Mouse (Mus musculus) forebrain, embryonic 10.5 days (tissue): ENCODE data around the gene Sez6l. TPM values are rescaled to one million over a fixed set of nuclear protein-coding genes. Genes with fewer than 3 reads are reported as not detected.
A peak's percentile ranks its signal among the peaks of the same experiment; 100 is the strongest.

Source experiments
- DNase-seq: peaks from one replicate; pipeline ENCODE4 v3.0.0-alpha.2; 2017; ENCODE audit warnings: low spot score; ENCODE audit errors: extremely low spot score
- H3K27ac ChIP-seq: fragments of 300-500 bp; sonication (generic); 2 replicates; pipeline ENCODE4 v1.5.1; 2016; ENCODE audit warnings: mild to moderate bottlenecking
- H3K27me3 ChIP-seq: fragments of 300-500 bp; sonication (generic); 2 replicates; pipeline ENCODE4 v1.6.1; 2016; ENCODE audit warnings: mild to moderate bottlenecking; ENCODE audit not compliant: poor library complexity, severe bottlenecking
- H3K36me3 ChIP-seq: fragments of 300-500 bp; sonication (generic); replicated peaks from 2 replicates; pipeline ENCODE4 v1.6.1; 2016; ENCODE audit warnings: mild to moderate bottlenecking, moderate library complexity
- H3K4me1 ChIP-seq: fragments of 300-500 bp; sonication (generic); 2 replicates; pipeline ENCODE4 v1.6.1; 2016
- H3K4me3 ChIP-seq: fragments of 300-500 bp; sonication (generic); 2 replicates; pipeline ENCODE4 v1.5.1; 2016; ENCODE audit warnings: mild to moderate bottlenecking, moderate library complexity
- H3K9me3 ChIP-seq: fragments of 300-500 bp; sonication (generic); 2 replicates; pipeline ENCODE4 v1.6.1; 2016; ENCODE audit warnings: mild to moderate bottlenecking, moderate library complexity
- WGBS: fragments of 180-500 bp; shearing (Covaris S2); methylation state at CpG from one replicate; pipeline ENCODE4 v1.1.7; 2016; 5-methylcytosine and 5-hydroxymethylcytosine counted together
- polyA plus RNA-seq: library from polyadenylated mRNA; unstranded; fragments of >200 nt; fragmentation: Nextera tagmentation; extraction: Ambion mirVana; gene quantifications from 2 replicates; pipeline ENCODE4 v1.2.1, GENCODE M21; 2016

Gene Sez6l
- polyA plus RNA-seq, 1 experiment from 2014 or later, result 1.4 TPM

DNA sequence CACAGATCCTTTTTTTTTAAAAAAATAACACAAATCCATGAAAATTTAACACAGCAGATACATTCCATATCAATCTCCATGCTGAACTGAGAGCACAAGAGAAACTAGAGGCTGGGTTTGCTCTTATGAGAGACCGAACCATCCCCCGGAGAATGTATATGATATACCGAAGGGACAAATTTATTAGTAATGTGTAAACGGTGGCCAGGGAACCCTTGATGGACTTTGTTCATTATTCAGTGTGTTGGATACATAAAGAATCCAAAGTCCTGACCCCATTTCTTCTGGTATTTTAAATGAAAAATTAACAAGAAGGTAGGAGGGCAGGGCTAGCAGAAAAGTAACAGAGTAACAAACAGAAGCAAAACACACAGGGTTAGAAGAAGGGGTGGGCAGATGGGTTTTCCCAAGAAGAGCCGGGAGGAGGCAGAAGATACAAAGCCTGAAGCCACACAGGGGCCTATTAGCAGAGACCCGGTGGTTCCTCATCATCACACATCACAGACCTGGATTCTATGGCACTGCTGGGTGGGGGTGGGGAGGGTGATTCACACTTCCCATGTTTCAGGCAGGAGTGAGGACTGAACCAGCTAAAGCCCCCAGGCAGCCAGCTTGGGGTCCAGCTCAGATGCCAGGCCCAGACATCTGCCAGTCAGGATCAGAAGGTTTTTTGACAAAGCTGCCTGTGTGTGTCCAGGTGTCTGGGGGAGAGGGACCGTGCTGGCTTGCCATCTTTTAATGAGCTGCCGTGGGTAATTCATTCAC lies 76.9 kb downstream of the Sez6l start:
- Histone ChIP-seq H3K27ac (peak overlapping the region; percentile 70), H3K4me3 (no peak overlapping the region), H3K4me1 (peaks cover 34% of the 10 kb centered on the region), H3K9me3 (no peaks in the 10 kb centered on the region), H3K27me3 (no peaks in the 10 kb centered on the region), H3K36me3 (no peaks in the 10 kb centered on the region)
- peak; percentile 22 for DNase-seq
- 49% methylated on average over 8 of the region's 8 CpGs for WGBS

DNA sequence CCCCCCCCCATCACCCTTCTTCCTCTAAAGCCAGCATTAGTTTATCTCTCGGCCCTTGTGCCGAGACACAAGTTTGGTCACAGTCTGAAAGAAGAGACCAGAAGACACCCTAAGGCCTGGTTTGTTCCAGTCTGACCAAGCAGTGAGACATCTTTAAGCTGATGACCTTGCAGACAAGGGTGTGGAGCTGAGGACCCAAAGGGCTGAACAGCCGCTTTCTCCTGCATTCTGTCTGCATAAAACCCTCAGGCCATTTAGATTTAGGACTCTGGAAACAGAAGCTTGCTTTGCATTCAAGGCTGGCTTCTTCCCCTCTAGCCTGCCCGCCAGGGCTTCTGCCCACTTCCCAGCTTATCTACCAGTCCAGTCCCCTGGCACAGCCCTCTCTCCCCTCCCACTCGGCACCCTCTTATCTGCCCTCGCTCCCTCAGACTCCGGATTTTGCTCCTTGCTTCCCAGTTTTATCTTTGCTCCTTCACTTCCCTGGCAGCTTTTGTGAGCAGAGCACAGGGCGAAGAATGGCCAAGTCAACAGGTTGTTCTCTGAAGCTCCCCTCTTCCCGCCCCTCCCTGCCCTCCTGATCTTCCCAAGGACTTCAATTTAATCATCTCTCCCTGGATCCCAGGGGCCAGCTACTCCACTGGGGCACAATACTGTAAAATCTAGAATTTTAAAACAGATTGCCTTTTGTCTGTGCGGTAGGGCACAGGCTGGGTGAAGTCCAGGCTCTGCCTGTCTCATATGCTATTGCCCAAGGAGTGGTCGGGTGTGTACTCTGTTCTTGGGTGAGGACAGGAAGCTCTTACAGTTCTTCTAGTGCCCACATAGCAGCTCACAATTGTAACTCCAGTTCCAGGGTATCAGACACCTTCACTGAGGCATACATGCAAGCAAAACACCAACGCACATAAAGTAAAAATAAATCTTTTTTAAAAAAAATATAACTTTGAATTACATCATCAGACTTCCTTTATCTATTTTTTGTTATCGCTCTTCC lies 77.8 kb downstream of the Sez6l start:
- H3K4me1 ChIP-seq, result peaks cover 33% of the 10 kb centered on the region
- no peak overlapping the region for H3K4me3 ChIP-seq
- WGBS, result 75% methylated on average over 13 of the region's 13 CpGs
- no peaks in the 10 kb centered on the region for H3K27me3 ChIP-seq
- no peaks in the 10 kb centered on the region for H3K9me3 ChIP-seq
- no peaks in the 10 kb centered on the region for H3K36me3 ChIP-seq
- no peak for DNase-seq
- H3K27ac ChIP-seq, result 0 out of 2 replicates have a peak overlapping the region, but pooled peaks have one; percentile 3

DNA sequence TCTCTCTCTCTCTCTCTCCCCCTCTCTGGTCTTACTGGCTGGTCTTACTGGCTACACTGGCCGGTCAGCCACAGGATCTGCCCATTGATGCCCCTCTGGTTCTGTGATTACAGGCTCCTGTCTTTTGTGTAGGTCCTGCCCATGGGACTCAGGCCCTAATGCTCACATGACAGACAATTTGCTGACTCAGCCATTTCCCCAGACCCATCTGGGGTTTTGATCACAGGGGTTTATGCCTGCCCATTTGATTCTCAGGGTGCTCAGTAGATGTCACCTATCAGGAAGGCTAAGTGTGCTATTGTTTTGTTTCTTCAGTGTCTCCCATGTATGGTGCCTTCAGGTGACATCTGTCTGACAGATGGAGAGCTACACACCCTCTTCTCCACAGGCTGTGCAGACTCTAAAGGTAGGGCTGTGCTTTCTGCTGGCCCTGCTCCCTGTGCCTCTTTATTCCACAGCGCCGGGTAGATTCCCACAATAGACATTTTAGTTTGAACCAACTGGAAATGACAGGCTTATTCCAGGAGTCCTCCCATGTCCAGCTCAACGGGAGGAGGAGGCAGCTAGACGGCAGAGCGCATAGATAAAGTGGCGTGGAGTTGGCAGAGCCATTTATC lies 80.1 kb downstream of the Sez6l start:
- no peaks in the 10 kb centered on the region for H3K9me3 ChIP-seq
- H3K4me3 ChIP-seq, result no peak overlapping the region
- H3K27ac ChIP-seq, result no peak overlapping the region
- 91% methylated on average over 7 of the region's 7 CpGs for WGBS
- peaks cover 9% of the 10 kb centered on the region; the same call in 1 of the 2 replicates for H3K27me3 ChIP-seq
- H3K36me3 ChIP-seq, result no peaks in the 10 kb centered on the region
- DNase-seq, result no peak
- H3K4me1 ChIP-seq, result peaks cover 43% of the 10 kb centered on the region

DNA sequence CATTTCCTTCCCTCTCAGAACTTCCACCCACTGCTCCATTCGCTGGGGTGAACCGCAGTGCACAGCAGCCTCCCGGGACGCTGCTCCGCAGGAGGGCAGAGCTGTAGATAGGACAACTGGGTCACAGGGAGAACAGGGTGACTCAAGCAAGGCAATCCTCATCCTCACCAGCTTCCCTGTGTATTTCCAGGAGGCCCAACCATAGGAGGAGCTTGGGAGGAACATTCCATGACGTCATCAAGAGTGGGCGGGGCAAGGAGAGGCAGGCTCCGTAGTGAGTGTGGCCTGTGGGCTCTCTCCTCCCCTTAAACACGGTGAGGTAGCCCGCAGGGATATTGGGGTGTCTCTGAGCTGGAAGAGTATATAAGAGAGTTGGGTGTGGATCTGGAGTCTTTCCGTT lies 83.5 kb downstream of the Sez6l start:
- Histone ChIP-seq H3K4me3 (no peak overlapping the region), H3K27ac (peak overlapping the region; percentile 25; the same call in 1 of the 2 replicates), H3K4me1 (peaks cover 27% of the 10 kb centered on the region), H3K27me3 (peaks cover 9% of the 10 kb centered on the region; the same call in 1 of the 2 replicates), H3K36me3 (no peaks in the 10 kb centered on the region), H3K9me3 (no peaks in the 10 kb centered on the region)
- DNase-seq, result peak; percentile 70
- WGBS, result 33% methylated on average over 11 of the region's 11 CpGs

DNA sequence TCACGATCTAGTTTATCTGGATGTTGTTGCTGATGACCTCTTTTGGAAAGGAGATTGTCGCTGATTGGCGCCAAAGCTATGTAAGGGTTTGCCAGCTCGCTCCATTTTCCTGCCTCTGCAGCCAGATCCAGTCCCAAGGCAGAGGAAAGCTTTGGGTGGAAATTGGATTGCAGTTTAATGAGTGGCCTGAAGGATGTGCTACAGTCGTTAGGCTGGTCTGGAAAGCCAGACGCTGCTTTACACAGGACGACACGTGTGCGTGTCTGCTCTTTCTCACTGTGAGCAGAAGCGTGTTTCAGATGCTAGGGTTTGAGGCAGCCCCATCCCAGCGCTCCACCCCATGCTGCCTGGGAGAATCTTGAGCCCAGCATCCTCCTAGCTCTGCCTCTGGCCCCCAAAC lies 85.5 kb downstream of the Sez6l start:
- 59% methylated on average over 11 of the region's 11 CpGs for WGBS
- Histone ChIP-seq H3K4me1 (peaks cover 38% of the 10 kb centered on the region), H3K9me3 (no peaks in the 10 kb centered on the region), H3K4me3 (no peak overlapping the region), H3K36me3 (no peaks in the 10 kb centered on the region), H3K27ac (no peak overlapping the region), H3K27me3 (peaks cover 20% of the 10 kb centered on the region)
- no peak for DNase-seq

DNA sequence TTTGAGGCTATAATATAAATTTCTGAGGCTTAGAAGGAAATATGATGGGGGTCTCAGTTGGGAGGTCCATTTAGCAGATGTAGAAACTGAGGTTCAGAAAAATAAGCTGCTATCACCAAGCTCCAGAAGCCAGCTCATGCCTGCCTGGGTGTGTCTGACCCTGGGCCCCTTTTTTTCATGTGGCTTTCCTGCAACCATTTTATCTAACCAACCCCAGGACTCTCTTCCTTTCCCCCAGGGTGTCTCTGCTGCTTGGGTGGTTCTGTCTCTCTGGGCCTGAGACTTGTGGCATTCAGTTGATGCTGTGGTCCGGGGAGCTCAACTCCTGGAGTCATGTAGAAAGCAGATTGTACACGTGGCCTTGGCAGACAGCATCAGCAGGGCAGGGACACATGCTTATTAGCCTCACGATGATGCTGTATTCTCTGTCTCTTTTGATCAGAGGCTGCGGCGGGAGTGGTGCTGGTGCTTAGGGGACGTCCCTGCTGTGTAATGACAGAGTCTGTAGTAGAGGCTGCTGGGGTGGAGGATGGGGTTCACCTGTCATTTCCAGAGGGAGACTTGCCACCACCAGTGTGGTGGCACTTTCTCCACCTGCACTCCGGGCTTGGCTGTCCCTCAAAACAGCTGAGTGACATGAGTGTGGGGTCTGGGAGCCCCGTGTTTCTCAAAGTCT lies 88.7 kb downstream of the Sez6l start:
- H3K4me1 ChIP-seq, result peaks cover 51% of the 10 kb centered on the region
- H3K36me3 ChIP-seq, result no peaks in the 10 kb centered on the region
- 75% methylated on average over 8 of the region's 8 CpGs for WGBS
- H3K9me3 ChIP-seq, result no peaks in the 10 kb centered on the region
- H3K27ac ChIP-seq, result peak overlapping the region; percentile 21
- H3K4me3 ChIP-seq, result no peak overlapping the region
- H3K27me3 ChIP-seq, result peaks cover 53% of the 10 kb centered on the region
- DNase-seq, result no peak

DNA sequence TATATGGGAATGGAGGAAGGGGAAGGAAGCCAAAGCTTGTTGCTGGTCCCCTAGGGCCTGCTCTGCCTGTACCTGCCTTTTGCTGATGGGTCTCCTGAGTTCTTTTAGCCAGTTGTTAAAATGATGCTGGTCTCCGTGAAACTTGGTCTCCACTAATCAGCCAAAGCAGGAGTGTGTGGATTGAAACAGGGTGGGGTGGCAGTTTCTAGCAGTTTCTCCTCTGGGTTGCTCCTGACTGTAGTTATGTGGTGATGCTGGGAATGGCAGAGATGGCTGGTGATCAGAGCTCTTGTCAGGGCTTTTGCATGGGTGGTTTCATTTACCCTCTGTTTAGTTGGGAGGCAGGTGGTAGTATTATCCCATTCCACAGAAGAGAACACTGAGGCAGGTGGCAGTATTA lies 89.5 kb downstream of the Sez6l start:
- WGBS, result 91% methylated on average over 1 of the region's 1 CpGs
- no peak for DNase-seq
- Histone ChIP-seq H3K4me1 (peaks cover 52% of the 10 kb centered on the region), H3K4me3 (no peak overlapping the region), H3K36me3 (no peaks in the 10 kb centered on the region), H3K27me3 (peaks cover 55% of the 10 kb centered on the region), H3K9me3 (no peaks in the 10 kb centered on the region), H3K27ac (no peak overlapping the region)

DNA sequence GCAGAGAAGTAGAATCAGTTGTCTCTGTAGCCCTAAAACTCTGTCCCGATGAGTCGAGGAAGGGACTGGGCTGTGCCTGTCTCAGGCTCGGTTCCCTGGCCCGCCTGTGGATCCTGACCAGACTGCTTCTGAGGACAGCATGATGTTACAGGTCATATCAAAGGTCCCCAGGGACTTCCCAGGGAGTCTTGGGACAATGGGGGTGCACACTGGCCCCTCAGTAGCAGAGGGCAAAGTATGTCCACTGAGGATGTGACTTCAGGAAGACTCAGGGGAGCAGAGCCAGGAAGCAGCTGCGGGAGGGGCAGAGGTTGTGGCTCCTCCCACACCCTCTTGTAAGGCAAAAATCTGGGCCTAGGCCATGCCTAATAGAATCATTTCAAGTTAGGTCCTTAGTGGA lies 90.6 kb downstream of the Sez6l start:
- 76% methylated on average over 5 of the region's 5 CpGs for WGBS
- H3K27ac ChIP-seq, result peak overlapping the region; percentile 64; the same call in 1 of the 2 replicates
- H3K4me1 ChIP-seq, result peaks cover 59% of the 10 kb centered on the region
- no peaks in the 10 kb centered on the region for H3K9me3 ChIP-seq
- DNase-seq, result no peak
- H3K36me3 ChIP-seq, result no peaks in the 10 kb centered on the region
- H3K27me3 ChIP-seq, result peaks cover 55% of the 10 kb centered on the region
- no peak overlapping the region for H3K4me3 ChIP-seq

DNA sequence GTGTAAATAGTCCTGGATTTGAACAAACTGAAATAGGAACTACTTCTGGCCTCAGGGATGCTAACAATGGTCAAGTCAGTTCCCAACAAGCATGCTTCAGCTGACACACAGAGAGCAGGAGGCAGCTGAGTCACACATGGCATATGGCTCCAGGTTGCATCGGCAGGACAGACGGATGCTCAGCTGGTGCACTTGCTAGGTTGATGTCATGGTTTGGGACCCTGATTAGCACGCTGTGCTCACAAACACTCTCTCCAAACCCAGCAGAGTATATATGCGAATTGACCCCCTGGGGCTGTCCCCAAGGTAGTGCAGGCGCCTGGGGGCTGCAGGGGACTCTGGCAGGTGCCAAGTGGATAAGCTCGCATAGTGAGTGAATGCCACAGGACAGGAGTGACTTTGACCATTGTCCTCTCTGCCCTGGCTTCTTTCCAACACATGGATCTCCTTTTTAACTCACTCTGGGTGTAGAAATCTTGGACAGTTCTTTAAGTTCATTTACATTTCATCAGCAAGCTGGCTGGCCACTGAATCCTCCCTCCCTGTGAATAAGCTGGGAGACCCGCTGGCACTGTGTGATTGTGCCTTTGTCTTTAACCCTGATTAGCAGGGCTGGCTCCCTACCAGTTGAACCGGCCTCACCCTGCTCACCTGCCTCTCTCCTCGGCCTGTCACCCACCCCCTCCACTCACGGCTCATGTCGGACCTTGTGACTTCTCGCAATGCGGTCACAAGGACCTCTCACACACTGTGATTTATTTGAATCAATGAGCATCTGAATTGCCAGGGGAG lies 91.9 kb downstream of the Sez6l start:
- Histone ChIP-seq H3K9me3 (no peaks in the 10 kb centered on the region), H3K4me3 (no peak overlapping the region), H3K4me1 (peaks cover 61% of the 10 kb centered on the region), H3K36me3 (no peaks in the 10 kb centered on the region), H3K27me3 (peaks cover 63% of the 10 kb centered on the region), H3K27ac (peak overlapping the region; percentile 9)
- 24% methylated on average over 13 of the region's 13 CpGs for WGBS
- DNase-seq, result no peak

DNA sequence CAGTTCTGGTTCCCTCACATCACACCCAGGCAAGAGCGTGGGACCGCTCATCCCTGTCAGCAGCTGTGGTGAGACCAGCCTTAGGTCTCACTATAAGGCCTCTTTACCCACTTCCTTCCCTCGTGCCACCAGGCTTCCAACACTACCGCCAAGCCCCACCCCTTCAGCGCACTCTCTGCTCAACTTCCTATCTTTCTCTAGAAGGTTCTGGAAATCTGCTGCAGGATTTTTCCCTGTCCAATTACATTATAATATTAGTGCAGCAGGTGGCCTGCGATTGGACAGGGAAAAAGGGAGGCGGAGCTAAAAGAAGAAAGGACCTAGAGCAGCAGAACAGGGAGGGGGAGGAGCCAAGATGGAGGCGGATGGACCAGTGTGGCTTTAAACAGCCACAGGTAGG lies 94.0 kb downstream of the Sez6l start:
- Histone ChIP-seq H3K4me3 (no peak overlapping the region), H3K27ac (no peak overlapping the region), H3K36me3 (no peaks in the 10 kb centered on the region), H3K9me3 (no peaks in the 10 kb centered on the region), H3K27me3 (peaks cover 78% of the 10 kb centered on the region), H3K4me1 (peaks cover 61% of the 10 kb centered on the region)
- DNase-seq, result no peak
- WGBS, result 90% methylated on average over 8 of the region's 8 CpGs

DNA sequence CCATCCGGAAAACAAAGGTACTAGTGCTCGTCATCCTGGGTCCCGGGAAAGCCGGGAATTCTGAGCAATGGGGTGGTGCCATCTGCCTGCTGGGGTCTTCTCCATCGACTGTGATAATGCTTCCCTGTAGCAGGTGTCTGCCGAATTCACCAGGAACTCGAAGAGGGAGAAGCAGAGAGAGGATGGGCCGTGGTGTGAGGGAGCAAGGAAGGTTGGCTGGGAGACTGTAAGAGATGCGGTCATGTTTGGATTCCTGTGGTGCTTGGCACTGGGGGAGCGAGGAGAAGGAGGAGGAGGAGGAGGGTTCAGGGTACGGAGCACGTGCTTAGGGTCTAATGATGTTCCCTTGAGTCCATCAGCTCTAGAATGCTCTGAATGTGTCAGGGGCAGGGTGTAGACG lies 94.4 kb downstream of the Sez6l start:
- Histone ChIP-seq H3K9me3 (no peaks in the 10 kb centered on the region), H3K27ac (peak overlapping the region; percentile 58), H3K4me1 (peaks cover 65% of the 10 kb centered on the region), H3K36me3 (no peaks in the 10 kb centered on the region), H3K27me3 (peaks cover 80% of the 10 kb centered on the region), H3K4me3 (peak overlapping the region; percentile 32)
- WGBS, result 58% methylated on average over 13 of the region's 13 CpGs
- no peak for DNase-seq
